Mouse (Mus musculus): ENCODE measurements around the gene Vps8. TPM values are rescaled to one million over a fixed set of nuclear protein-coding genes. Genes with fewer than 3 reads are reported as not detected.
"Not testable (repeated sequence)": the region's sequence is repeated elsewhere in the genome, so short reads cannot be mapped to it uniquely, and the experiment has no call there.

The Vps8 gene
- polyA plus RNA-seq, 1 experiment, result 29.5 TPM

GRCm38 (mm10) chr16:21654384-21654783 lies 231.5 kb downstream of the Vps8 start:
- Histone ChIP-seq H3K4me1 (ENCODE audit: control insufficient read depth, insufficient read depth, low read length) (no peaks in the 10 kb centered on the region), H3K4me3 (ENCODE audit: insufficient read depth, low read length) (no peak overlapping the region), H3K27ac (ENCODE audit: insufficient read depth, low read length) (no peak overlapping the region)
- no peak for TF ChIP-seq POLR2A (IDR thresholded peaks at IDR 0.05; ENCODE audit: low read depth, low read length)
- no peak for TF ChIP-seq CTCF (IDR thresholded peaks at IDR 0.05; ENCODE audit: borderline replicate concordance, insufficient read depth, low read length)

GRCm38 (mm10) chr16:21655291-21655690 lies 232.4 kb downstream of the Vps8 start:
- H3K27ac ChIP-seq (ENCODE audit: insufficient read depth, low read length), result no peak overlapping the region

GRCm38 (mm10) chr16:21655961-21656360 lies 233.0 kb downstream of the Vps8 start:
- H3K27ac ChIP-seq (ENCODE audit: insufficient read depth, low read length), result no peak overlapping the region

More at GRCm38 (mm10) chr16:21655291-21655690, 232.4 kb downstream of the Vps8 start:
- TF ChIP-seq POLR2A (IDR thresholded peaks at IDR 0.05; ENCODE audit: low read depth, low read length), result no peak
- no peak for TF ChIP-seq CTCF (IDR thresholded peaks at IDR 0.05; ENCODE audit: borderline replicate concordance, insufficient read depth, low read length)
- no peak overlapping the region for H3K4me3 ChIP-seq (ENCODE audit: insufficient read depth, low read length)
- H3K4me1 ChIP-seq (ENCODE audit: control insufficient read depth, insufficient read depth, low read length), result no peaks in the 10 kb centered on the region

GRCm38 (mm10) chr16:21664633-21665363 lies 241.9 kb downstream of the Vps8 start:
- Histone ChIP-seq H3K4me1 (ENCODE audit: control insufficient read depth, insufficient read depth, low read length) (no peaks in the 10 kb centered on the region), H3K4me3 (ENCODE audit: insufficient read depth, low read length) (no peak overlapping the region), H3K27ac (ENCODE audit: insufficient read depth, low read length) (no peak overlapping the region)
- no peak for TF ChIP-seq CTCF (IDR thresholded peaks at IDR 0.05; ENCODE audit: borderline replicate concordance, insufficient read depth, low read length)
- TF ChIP-seq POLR2A (IDR thresholded peaks at IDR 0.05; ENCODE audit: low read depth, low read length), result no peak

More at GRCm38 (mm10) chr16:21655961-21656360, 233.0 kb downstream of the Vps8 start:
- TF ChIP-seq CTCF (IDR thresholded peaks at IDR 0.05; ENCODE audit: borderline replicate concordance, insufficient read depth, low read length), result no peak
- no peak for TF ChIP-seq POLR2A (IDR thresholded peaks at IDR 0.05; ENCODE audit: low read depth, low read length)
- Histone ChIP-seq H3K4me1 (ENCODE audit: control insufficient read depth, insufficient read depth, low read length) (no peaks in the 10 kb centered on the region), H3K4me3 (ENCODE audit: insufficient read depth, low read length) (no peak overlapping the region)

GRCm38 (mm10) chr16:21665423-21665986 lies 242.6 kb downstream of the Vps8 start:
- TF ChIP-seq CTCF (IDR thresholded peaks at IDR 0.05; ENCODE audit: borderline replicate concordance, insufficient read depth, low read length) (no peak), POLR2A (IDR thresholded peaks at IDR 0.05; ENCODE audit: low read depth, low read length) (no peak)
- Histone ChIP-seq H3K4me1 (ENCODE audit: control insufficient read depth, insufficient read depth, low read length) (no peaks in the 10 kb centered on the region), H3K27ac (ENCODE audit: insufficient read depth, low read length) (no peak overlapping the region), H3K4me3 (ENCODE audit: insufficient read depth, low read length) (no peak overlapping the region)

GRCm38 (mm10) chr16:21671878-21672277 lies 249.0 kb downstream of the Vps8 start:
- no peak for TF ChIP-seq POLR2A (IDR thresholded peaks at IDR 0.05; ENCODE audit: low read depth, low read length)
- Histone ChIP-seq H3K4me3 (ENCODE audit: insufficient read depth, low read length) (no peak overlapping the region), H3K4me1 (ENCODE audit: control insufficient read depth, insufficient read depth, low read length) (no peaks in the 10 kb centered on the region), H3K27ac (ENCODE audit: insufficient read depth, low read length) (no peak overlapping the region)

- H3K4me1 ChIP-seq (ENCODE audit: control insufficient read depth, insufficient read depth, low read length); H3K4me3 ChIP-seq (ENCODE audit: insufficient read depth, low read length); H3K27ac ChIP-seq (ENCODE audit: insufficient read depth, low read length): not testable (repeated sequence)
Observed at GRCm38 (mm10) chr16:21673046-21673445, 250.1 kb downstream of the Vps8 start.

- H3K4me3 ChIP-seq (ENCODE audit: insufficient read depth, low read length); H3K27ac ChIP-seq (ENCODE audit: insufficient read depth, low read length); H3K4me1 ChIP-seq (ENCODE audit: control insufficient read depth, insufficient read depth, low read length): not testable (repeated sequence)
Observed at GRCm38 (mm10) chr16:21673651-21674050, 250.7 kb downstream of the Vps8 start.

- H3K4me3 ChIP-seq (ENCODE audit: insufficient read depth, low read length), result no peak overlapping the region
- no peak for TF ChIP-seq CTCF (IDR thresholded peaks at IDR 0.05; ENCODE audit: borderline replicate concordance, insufficient read depth, low read length)
- TF ChIP-seq POLR2A (IDR thresholded peaks at IDR 0.05; ENCODE audit: low read depth, low read length), result no peak
Observed at GRCm38 (mm10) chr16:21676791-21677190, 253.9 kb downstream of the Vps8 start.

GRCm38 (mm10) chr16:21687406-21687805 lies 264.5 kb downstream of the Vps8 start:
- Histone ChIP-seq H3K4me1 (ENCODE audit: control insufficient read depth, insufficient read depth, low read length) (peaks cover 6% of the 10 kb centered on the region), H3K4me3 (ENCODE audit: insufficient read depth, low read length) (no peak overlapping the region), H3K27ac (ENCODE audit: insufficient read depth, low read length) (no peak overlapping the region)
- TF ChIP-seq CTCF (IDR thresholded peaks at IDR 0.05; ENCODE audit: borderline replicate concordance, insufficient read depth, low read length) (no peak), POLR2A (IDR thresholded peaks at IDR 0.05; ENCODE audit: low read depth, low read length) (no peak)

More at GRCm38 (mm10) chr16:21676791-21677190, 253.9 kb downstream of the Vps8 start:
- Histone ChIP-seq H3K27ac (ENCODE audit: insufficient read depth, low read length) (no peak overlapping the region), H3K4me1 (ENCODE audit: control insufficient read depth, insufficient read depth, low read length) (no peaks in the 10 kb centered on the region)
